Mouse (Mus musculus) ES-E14 (cell line): Measurements from ENCODE around the gene Hist1h3a. TPM values are rescaled to one million over a fixed set of nuclear protein-coding genes. Genes with fewer than 3 reads are reported as not detected.
"Not testable (repeated sequence)": the region's sequence is repeated elsewhere in the genome, so short reads cannot be mapped to it uniquely, and the experiment has no call there.

ENCODE experiments used
- DNase-seq: peaks from one replicate; pipeline ENCODE4 v3.0.0-alpha.2; 2013; ENCODE audit warnings: low read depth, low spot score
- H3K27ac ChIP-seq: 2 replicates; pipeline ENCODE4 v1.5.1; 2012; ENCODE audit warnings: low read depth, mild to moderate bottlenecking, low read length, moderate library complexity, mixed read lengths; ENCODE audit not compliant: poor library complexity, insufficient read depth, severe bottlenecking
- H3K36me3 ChIP-seq: 2 replicates; pipeline ENCODE4 v1.6.1; 2012; ENCODE audit warnings: mild to moderate bottlenecking, low read length, moderate library complexity, mixed read lengths; ENCODE audit not compliant: control insufficient read depth, poor library complexity, insufficient read depth, severe bottlenecking
- H3K4me1 ChIP-seq, 2 experiments: fragments of 150-350 bp in 1 of 2; sonication (generic) in 1 of 2; 2 replicates each; pipeline ENCODE4 v1.6.1; 2012; ENCODE audit warnings: low read length in 2 of 2, mild to moderate bottlenecking in 1 of 2, mixed read lengths in 1 of 2; ENCODE audit not compliant: control insufficient read depth in 2 of 2, insufficient read depth in 2 of 2, poor library complexity in 1 of 2
- H3K4me3 ChIP-seq, 2 experiments: fragments of 150-350 bp in 1 of 2; sonication (generic) in 1 of 2; 2 replicates each; pipeline ENCODE4 v1.5.1; 2012; ENCODE audit warnings: low read length in 2 of 2, low read depth in 1 of 2, mild to moderate bottlenecking in 1 of 2, mixed read lengths in 1 of 2; ENCODE audit not compliant: insufficient read depth in 1 of 2, poor library complexity in 1 of 2, severe bottlenecking in 1 of 2
- H3K9ac ChIP-seq: 2 replicates; pipeline ENCODE4 v1.6.1; 2012; ENCODE audit warnings: low read depth, mild to moderate bottlenecking, low read length, mixed read lengths; ENCODE audit not compliant: poor library complexity, insufficient read depth, severe bottlenecking
- H3K9me3 ChIP-seq: fragments of 150-350 bp; sonication (generic); 2 replicates; pipeline ENCODE4 v1.6.1; 2012; ENCODE audit warnings: low read depth, mild to moderate bottlenecking, low read length; ENCODE audit not compliant: control insufficient read depth, insufficient read depth
- CHD2 ChIP-seq: IDR thresholded peaks from 2 replicates; pipeline ENCODE4 v1.6.1; 2014; ENCODE audit warnings: mild to moderate bottlenecking, low read depth, low read length, inconsistent platforms
- HCFC1 ChIP-seq: IDR thresholded peaks from 2 replicates; pipeline ENCODE4 v1.6.1; 2012; ENCODE audit warnings: low read length, inconsistent platforms, borderline replicate concordance; ENCODE audit not compliant: insufficient read depth
- MAFK ChIP-seq: IDR thresholded peaks from 2 replicates; pipeline ENCODE4 v1.6.1; 2014; ENCODE audit warnings: mild to moderate bottlenecking, low read depth, low read length, inconsistent platforms; ENCODE audit not compliant: insufficient read depth
- ZC3H11A ChIP-seq: IDR thresholded peaks from 2 replicates; pipeline ENCODE4 v1.6.1; 2012; ENCODE audit warnings: low read depth, mild to moderate bottlenecking, inconsistent platforms, low read length, borderline replicate concordance
- ZNF384 ChIP-seq: IDR thresholded peaks from 2 replicates; pipeline ENCODE4 v1.6.1; 2012; ENCODE audit warnings: low read depth, low read length, inconsistent platforms
- in situ Hi-C, 2 experiments: fragments of 600-800 bp; cut with MboI; formaldehyde crosslinking; loops; one replicate each; pipeline ENCODE4 v1.15.1; 2025; ENCODE audit warnings: low sequenced_read_pairs in 2 of 2, inconsistent platforms in 1 of 2; ENCODE audit not compliant: unreplicated experiment in 2 of 2
- total RNA-seq: library from RNA; depleted of rRNA; stranded (reverse); fragments of 300-350 nt; gene quantifications from 2 replicates; pipeline ENCODE4 v1.2.3, GENCODE M21; 2012; rRNA removed

Gene Hist1h3a
- total RNA-seq, result 470 and 728 TPM in 2 replicates

- peak within 1 kb of the TSS; percentile 99 for H3K27ac ChIP-seq
- not testable (repeated sequence) for H3K36me3 ChIP-seq, H3K4me1 ChIP-seq, H3K9me3 ChIP-seq, DNase-seq
- in situ Hi-C loops, result loop anchor here in 1 of 2 experiments (25.0 kb wide), 1 partner anchor 1725 kb away; the partner anchor contains the start of genes Hist1h2ag, Hist1h2ah, Hist1h2bj and Hist1h2bk
- peak within 1 kb of the TSS; percentile 62 to 72 for H3K4me3 ChIP-seq
- H3K9ac ChIP-seq, result peak within 1 kb of the TSS; percentile 98
- TF ChIP-seq HCFC1 (peak; percentile 22; the same call in 1 of the 2 replicates), CHD2 (peak; percentile 88)
These were observed at the start of gene Hist1h3a for GRCm38 (mm10) chr13:23761871-23762821. Gene Hist1h3a (minus strand): TSS chr13:23762386.

DNA sequence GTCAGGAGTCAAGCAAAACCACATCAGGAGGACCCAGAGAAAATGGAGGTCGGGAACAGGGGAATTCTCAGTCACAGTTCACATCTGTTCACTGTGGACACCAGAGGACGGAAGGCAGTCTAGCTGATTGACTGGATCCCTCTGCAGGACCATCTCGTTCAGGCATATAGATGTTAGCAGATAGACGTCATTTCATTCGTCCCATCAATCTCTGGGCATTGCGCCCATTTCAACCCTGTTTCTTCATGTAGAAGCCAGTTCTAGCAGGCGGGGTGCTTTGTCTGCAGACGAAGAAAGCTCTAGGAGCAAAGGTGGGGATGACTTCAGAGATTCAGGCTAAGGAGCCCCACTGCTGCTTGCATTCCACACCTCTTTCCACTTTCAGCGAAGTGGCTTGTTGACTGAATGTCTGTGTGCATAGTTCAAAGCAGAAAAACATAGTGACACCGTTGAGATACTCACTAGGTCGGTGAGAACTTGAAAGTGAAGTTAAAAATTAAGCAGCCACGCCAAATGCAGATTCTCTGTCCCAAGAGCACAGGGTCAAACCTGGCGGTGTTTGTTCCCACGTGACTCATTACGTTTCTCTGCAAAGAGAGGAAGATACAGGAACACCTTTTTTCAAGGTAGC is 44.4 kb upstream of the Hist1h3a start, which contains the start of gene Slc17a2:
Gene Slc17a2 (plus strand): TSS at position 572 of the 631 bp plus-strand sequence.
- in situ Hi-C loops, result no loop called here
- no peak for DNase-seq
- H3K4me3 ChIP-seq, result no peak within 1 kb of the TSS
- no peak within 1 kb of the TSS for H3K27ac ChIP-seq
- H3K9me3 ChIP-seq, result no peaks in the 10 kb centered on the region
- no peak within 1 kb of the TSS; the same call in 1 of the 2 replicates for H3K9ac ChIP-seq
- no peaks in the 10 kb centered on the region for H3K36me3 ChIP-seq
- H3K4me1 ChIP-seq, result no peaks in the 10 kb centered on the region
- no peak for TF ChIP-seq MAFK

DNA sequence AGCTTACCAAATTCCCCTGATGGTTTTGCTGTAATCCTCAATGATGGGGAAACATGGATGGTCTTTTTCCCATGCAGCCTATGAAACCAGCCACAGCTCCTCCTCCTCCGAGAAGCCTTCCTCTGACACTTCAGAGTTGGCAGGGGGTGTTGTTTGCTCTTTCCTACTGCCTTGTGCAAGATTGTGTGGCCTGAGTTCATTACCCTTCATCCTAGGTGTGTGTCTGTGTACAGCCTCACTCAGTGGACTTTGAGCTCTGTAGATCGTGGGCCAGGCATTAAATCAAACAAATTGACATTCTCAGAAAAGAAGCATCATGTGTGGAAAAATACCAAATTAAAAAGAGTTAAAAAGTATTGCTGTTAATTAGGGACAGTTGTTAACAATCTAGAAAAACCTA is 42.3 kb upstream of the Hist1h3a start:
- Histone ChIP-seq H3K4me1 (no peaks in the 10 kb centered on the region), H3K36me3 (no peaks in the 10 kb centered on the region), H3K9me3 (no peaks in the 10 kb centered on the region), H3K9ac (no peak overlapping the region), H3K27ac (no peak overlapping the region), H3K4me3 (no peak overlapping the region)
- TF ChIP-seq HCFC1, result no peak
- DNase-seq, result no peak
- in situ Hi-C loops, result no loop called here

DNA sequence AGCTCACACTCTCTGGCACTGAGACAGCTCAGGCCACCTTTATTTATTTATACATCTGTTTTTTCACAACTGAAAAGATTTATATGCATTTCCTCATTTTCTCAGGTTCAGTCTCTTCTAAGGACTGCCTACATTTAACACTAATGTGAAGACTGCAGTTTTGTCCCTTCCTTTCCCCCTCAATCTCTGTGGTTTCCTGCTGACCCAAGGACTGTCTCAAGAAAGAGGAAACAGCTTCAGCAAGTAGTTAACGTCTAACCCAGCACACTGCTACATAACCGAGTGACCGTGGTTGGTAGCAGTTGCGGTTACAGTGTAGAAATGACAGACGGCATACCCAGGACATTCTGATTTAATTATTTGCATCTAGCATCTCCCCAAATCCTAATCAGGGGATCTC is 37.2 kb upstream of the Hist1h3a start:
- H3K4me1 ChIP-seq, result no peaks in the 10 kb centered on the region
- DNase-seq, result no peak
- in situ Hi-C loops, result loop anchor here in 1 of 2 experiments (25.0 kb wide), 1 partner anchor 513 kb away; no protein-coding TSS in a partner anchor
- no peak overlapping the region for H3K4me3 ChIP-seq
- H3K36me3 ChIP-seq, result no peaks in the 10 kb centered on the region
- no peak for TF ChIP-seq MAFK
- TF ChIP-seq HCFC1, result no peak
- no peak for TF ChIP-seq CHD2
- no peak for TF ChIP-seq ZC3H11A
- H3K27ac ChIP-seq, result no peak overlapping the region
- H3K9ac ChIP-seq, result no peak overlapping the region
- H3K9me3 ChIP-seq, result no peaks in the 10 kb centered on the region

DNA sequence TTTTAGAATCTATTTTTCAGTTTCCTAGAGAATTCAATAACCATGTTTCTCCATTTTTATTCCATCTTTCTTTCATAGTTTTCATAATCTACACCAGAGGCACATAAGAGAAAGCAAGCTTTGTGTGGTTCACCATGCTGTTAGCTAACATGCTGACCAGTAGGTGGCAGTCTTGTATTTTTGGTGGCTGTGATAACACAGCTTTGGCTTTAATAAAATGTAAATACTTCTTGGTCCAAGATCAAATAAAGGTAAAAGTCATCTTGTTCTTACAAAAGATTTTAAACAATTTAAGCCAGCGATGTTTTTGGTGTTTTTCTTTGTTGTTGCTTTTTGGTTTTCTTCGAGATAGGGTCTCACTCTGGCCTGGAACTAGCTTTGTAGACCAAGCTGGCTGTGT is 30.3 kb upstream of the Hist1h3a start:
- H3K4me3 ChIP-seq, result no peak overlapping the region
- H3K9ac ChIP-seq, result no peak overlapping the region
- no peaks in the 10 kb centered on the region for H3K36me3 ChIP-seq
- TF ChIP-seq ZNF384 (no peak), ZC3H11A (peak; percentile 47; the same call in 1 of the 2 replicates), CHD2 (no peak)
- H3K27ac ChIP-seq, result no peak overlapping the region
- H3K9me3 ChIP-seq, result no peaks in the 10 kb centered on the region
- no peaks in the 10 kb centered on the region for H3K4me1 ChIP-seq
- in situ Hi-C loops, result loop anchor here in 1 of 2 experiments (25.0 kb wide), 1 partner anchor 520 kb away; no protein-coding TSS in a partner anchor
- DNase-seq, result peak; percentile 26
